Mouse (Mus musculus) ovary, postnatal 14 days (tissue): ENCODE data around the gene Capns1.
A peak's percentile ranks its signal among the peaks of the same experiment; 100 is the strongest.

ENCODE experiments used
- DNase-seq: peaks from one replicate; pipeline ENCODE4 v3.0.0; 2022; ENCODE audit warnings: low spot score

Gene Capns1

GRCm38 (mm10) chr7:30170283-30170951, 28.2 kb downstream of the Capns1 start:
- DNase-seq = no peak

GRCm38 (mm10) chr7:30169583-30170282, 28.9 kb downstream of the Capns1 start, which contains the start of gene Zfp146:
Gene Zfp146 (minus strand): TSS chr7:30169750.
- DNase-seq = peak; percentile 80

DNA sequence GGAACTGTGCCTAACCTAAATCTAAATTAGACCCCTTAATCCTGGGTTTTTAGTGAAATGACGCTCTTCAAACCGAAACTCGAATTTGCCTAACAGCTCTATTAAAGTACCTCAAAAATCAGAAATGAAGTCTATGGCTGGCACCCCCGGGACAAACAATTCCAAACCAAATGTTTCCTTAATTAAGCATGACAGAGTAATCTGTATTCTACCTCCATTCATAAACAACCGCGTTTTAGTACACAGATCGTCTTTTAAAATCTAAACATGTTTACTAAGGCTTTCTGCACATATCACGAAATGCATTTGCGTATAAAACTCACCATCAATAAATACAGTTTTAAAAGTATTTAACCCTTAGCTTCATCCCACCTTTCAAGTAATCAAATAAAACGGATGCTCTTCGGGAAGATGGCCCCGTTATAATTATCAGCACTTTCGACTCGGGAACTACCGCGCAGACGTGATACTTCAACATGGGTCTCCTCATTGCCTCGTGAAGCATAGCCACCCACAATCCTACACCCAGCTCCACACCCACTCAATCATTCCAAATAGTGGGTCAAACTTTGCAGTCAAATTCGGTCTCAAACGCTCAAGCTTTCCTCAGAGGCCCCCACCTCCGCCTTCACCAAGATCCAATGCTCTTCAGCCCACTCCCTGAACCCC, 29.6 kb downstream of the Capns1 start:
- DNase-seq = peak; percentile 33

DNA sequence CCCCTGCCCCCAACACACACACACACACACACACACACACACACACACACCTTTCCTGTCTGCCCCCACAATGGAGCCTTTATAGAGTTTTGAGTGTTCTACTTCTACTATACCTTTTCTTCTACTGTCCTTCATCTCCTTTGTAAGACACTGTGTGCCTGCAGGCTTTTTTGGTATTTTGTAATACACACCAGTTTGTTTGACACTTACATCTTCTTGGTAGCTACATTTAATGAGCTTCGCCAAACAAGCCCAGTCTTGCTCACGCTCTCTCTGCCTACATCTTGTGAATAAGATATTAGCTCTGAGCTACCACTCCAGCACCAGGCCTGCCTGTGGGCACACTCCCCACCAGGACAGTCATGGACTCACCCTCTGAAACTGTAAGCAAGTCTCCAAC, 33.9 kb downstream of the Capns1 start:
- no peak for DNase-seq

GRCm38 (mm10) chr7:30163113-30163512, 35.5 kb downstream of the Capns1 start:
- no peak for DNase-seq

DNA sequence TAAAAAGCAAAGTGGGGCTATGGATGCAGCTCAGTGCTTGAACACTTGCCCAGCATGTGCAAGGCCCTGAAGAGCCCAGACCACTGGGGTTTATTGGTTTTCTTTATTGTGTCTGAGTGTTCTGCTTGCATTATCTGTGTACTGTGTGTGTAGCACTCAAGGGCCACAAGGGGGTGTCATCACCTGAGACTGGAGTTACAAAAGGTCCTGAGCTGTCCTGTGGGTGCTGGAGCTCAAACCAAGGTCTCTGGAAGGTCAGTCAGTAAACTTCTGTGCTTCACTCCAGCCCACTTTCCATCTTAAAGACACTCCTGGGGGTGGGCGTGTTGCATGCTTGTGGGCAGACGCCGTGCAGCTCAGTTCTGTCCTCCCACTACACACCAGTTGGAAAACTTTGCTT, 43.1 kb downstream of the Capns1 start:
- no peak for DNase-seq

DNA sequence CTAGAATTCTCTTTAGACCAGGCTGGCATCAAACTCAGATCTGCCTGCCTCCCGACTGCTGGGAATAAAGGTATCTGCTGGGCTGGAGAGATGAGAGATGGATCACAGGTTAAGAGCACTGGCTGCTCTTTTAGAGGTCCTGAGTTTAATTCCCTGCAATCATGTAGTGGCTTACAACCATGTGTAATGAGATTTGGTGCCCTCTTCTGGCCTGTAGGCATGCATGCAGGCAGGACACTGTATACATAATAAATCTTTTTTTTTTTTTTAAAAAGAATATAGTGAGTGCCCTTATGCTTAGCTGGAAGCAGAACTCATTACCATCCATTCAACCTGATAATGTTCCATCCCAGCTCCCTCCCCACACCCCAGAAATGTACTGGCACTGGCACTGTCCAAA, 44.6 kb downstream of the Capns1 start:
- DNase-seq = no peak

GRCm38 (mm10) chr7:30147011-30147410, 51.6 kb downstream of the Capns1 start:
- no peak for DNase-seq

DNA sequence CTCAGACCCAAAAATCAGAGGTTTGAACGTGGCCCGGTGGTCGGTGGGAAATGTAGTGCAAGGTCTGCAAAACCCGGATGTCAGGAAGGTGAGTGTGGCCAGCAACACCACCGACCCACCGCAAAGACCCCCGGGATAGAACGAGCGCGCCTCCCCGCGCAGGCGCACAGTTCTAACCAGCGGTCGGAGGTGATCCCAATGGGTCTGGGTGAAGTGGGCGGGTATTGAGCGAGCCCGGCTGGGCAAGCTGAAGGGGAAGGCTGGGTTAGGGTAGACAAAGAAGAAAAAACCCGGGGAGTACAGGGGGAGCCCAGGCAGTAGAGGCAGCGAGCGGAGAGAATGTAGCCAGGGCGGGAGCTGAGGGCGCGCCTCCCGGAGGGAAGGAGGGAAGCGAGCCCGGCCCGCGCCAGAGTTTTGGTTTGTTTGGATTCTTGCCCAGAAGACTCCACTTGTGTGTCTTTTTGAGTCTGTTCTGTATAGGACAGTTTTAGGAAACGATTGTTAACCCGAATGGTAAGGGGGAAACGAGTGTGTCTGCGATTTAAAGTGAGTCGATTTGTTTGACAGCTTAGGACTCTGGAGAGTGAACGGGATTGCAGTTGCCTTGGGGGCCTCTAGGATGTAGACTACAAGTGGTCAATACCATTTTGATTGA, 54.9 kb downstream of the Capns1 start:
- DNase-seq = peak; percentile 66

- no peak for DNase-seq
These were observed 55.4 kb downstream of the Capns1 start for GRCm38 (mm10) chr7:30143170-30143554.
